Mouse (Mus musculus) small intestine, adult 2 months (tissue): Measurements from ENCODE around the gene Disp2. TPM values are rescaled to one million over a fixed set of nuclear protein-coding genes. Genes with fewer than 3 reads are reported as not detected.

Experiments used
- H3K27ac ChIP-seq: fragments of 200-500 bp; 2 replicates; pipeline ENCODE4 v1.5.1; 2012; ENCODE audit warnings: low read depth, low read length, control low read depth, inconsistent platforms; ENCODE audit not compliant: insufficient read depth
- H3K27me3 ChIP-seq: fragments of 200-500 bp; 2 replicates; pipeline ENCODE4 v1.6.1; 2012; ENCODE audit warnings: mild to moderate bottlenecking, moderate library complexity, low read length, inconsistent platforms; ENCODE audit not compliant: control insufficient read depth, insufficient read depth
- H3K36me3 ChIP-seq: fragments of 200-500 bp; 2 replicates; pipeline ENCODE4 v1.6.1; 2012; ENCODE audit warnings: mild to moderate bottlenecking, low read length, control low read depth, inconsistent platforms; ENCODE audit not compliant: control insufficient read depth, insufficient read depth
- H3K4me1 ChIP-seq: fragments of 200-500 bp; 2 replicates; pipeline ENCODE4 v1.6.1; 2012; ENCODE audit warnings: low read length, inconsistent platforms, mixed read lengths; ENCODE audit not compliant: control insufficient read depth, insufficient read depth, insufficient read length
- H3K4me3 ChIP-seq: fragments of 200-500 bp; 2 replicates; pipeline ENCODE4 v1.5.1; 2012; ENCODE audit warnings: low read depth, mild to moderate bottlenecking, control low read depth, inconsistent platforms, low read length, moderate library complexity
- CTCF ChIP-seq: fragments of 200-500 bp; IDR thresholded peaks from 2 replicates; pipeline ENCODE4 v1.5.1; 2012; ENCODE audit warnings: low read depth, mild to moderate bottlenecking, control low read depth, inconsistent platforms, low read length, moderate library complexity, mixed read lengths; ENCODE audit not compliant: insufficient replicate concordance, insufficient read length; ENCODE audit errors: extremely low read depth
- POLR2A ChIP-seq: fragments of 200-500 bp; IDR thresholded peaks from 2 replicates; pipeline ENCODE4 v1.6.1; 2012; ENCODE audit warnings: low read depth, mild to moderate bottlenecking, control low read depth, inconsistent platforms, low read length, moderate library complexity
- WGBS: fragments of 180-500 bp; shearing (Covaris S2); methylation state at CpG from one replicate; pipeline ENCODE4 v1.1.7; 2018; 5-methylcytosine and 5-hydroxymethylcytosine counted together
- polyA plus RNA-seq: library from polyadenylated mRNA; depleted of rRNA; stranded (reverse); fragments of >200 nt; gene quantifications from 2 replicates; pipeline ENCODE4 v1.2.3, GENCODE M21; 2012

Gene Disp2
- polyA plus RNA-seq, 1 experiment = 3.5 TPM

DNA sequence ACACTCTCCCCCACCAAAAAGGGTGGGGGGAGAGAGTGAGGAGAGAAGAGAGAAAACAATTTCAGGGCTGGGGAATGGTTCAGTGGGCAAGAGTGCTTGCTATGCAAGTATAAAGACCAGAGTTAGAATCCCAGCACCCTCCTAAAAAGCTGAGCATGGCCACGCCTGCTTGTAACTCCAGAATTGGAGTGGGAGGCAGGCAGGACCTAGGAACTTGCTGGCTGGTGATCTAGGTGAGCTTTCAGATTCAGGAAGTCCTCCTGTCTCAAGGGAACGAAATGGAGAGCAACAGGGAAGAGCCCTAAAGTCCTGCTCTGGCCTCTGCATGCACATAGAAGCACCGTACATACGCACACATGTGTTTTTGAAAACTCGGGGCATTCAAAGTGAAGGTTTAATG, 43.3 kb downstream of the Disp2 start:
- TF ChIP-seq CTCF = no peak
- TF ChIP-seq POLR2A = no peak
- WGBS = 86% methylated on average over 5 of the region's 5 CpGs
- no peaks in the 10 kb centered on the region for H3K27me3 ChIP-seq
- H3K4me3 ChIP-seq = no peak overlapping the region
- H3K4me1 ChIP-seq = no peaks in the 10 kb centered on the region
- no peak overlapping the region for H3K27ac ChIP-seq
- peaks cover 9% of the 10 kb centered on the region; the same call in 1 of the 2 replicates for H3K36me3 ChIP-seq

DNA sequence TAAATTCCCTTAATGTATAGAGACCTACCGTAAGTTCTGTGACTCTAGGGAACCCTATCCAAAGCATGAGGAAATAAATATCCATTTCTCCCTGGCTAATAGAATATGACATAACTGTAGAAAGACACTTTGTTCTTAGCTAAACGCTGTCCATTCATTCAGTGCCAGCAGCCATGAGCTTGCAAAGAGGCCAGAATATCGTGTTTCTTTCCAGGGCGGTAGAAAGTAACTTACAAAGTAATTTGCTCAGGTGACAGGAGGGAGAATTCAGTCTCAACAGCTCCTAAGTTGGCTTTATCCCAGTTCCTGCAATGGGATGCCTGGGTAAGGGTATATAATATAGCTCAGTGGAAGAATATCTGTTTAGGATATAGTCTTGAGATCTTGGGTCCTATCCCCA, 44.9 kb downstream of the Disp2 start:
- Histone ChIP-seq H3K4me1 (no peaks in the 10 kb centered on the region), H3K27me3 (no peaks in the 10 kb centered on the region), H3K4me3 (no peak overlapping the region), H3K36me3 (peaks cover 7% of the 10 kb centered on the region; the same call in 1 of the 2 replicates), H3K27ac (no peak overlapping the region)
- TF ChIP-seq POLR2A (no peak), CTCF (no peak)
- WGBS = 97% methylated on average over 4 of the region's 4 CpGs

DNA sequence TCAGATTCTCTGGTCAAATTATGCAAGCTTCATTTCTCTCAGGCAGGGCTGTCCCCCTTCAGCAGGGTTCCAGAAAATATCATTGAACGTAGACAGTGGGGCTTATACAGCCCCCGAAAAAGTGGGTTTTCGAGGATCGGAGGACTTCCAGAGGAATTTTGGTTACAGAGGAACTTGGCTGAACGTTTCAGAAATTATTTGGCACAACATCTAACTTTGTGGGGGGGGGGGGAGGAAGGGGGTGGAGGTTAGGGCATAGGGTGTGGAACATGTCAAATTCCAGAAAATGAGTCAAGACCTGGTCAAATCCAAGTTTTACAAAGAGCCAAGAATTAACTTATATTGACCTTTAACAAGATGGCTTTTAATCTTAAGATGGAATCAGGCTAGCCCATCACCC, 49.6 kb downstream of the Disp2 start:
- 86% methylated on average over 5 of the region's 5 CpGs for WGBS
- TF ChIP-seq POLR2A (no peak), CTCF (no peak)
- no peak overlapping the region for H3K27ac ChIP-seq
- H3K27me3 ChIP-seq = no peaks in the 10 kb centered on the region
- peaks cover 6% of the 10 kb centered on the region; the same call in 1 of the 2 replicates for H3K36me3 ChIP-seq
- no peak overlapping the region for H3K4me3 ChIP-seq
- H3K4me1 ChIP-seq = no peaks in the 10 kb centered on the region

DNA sequence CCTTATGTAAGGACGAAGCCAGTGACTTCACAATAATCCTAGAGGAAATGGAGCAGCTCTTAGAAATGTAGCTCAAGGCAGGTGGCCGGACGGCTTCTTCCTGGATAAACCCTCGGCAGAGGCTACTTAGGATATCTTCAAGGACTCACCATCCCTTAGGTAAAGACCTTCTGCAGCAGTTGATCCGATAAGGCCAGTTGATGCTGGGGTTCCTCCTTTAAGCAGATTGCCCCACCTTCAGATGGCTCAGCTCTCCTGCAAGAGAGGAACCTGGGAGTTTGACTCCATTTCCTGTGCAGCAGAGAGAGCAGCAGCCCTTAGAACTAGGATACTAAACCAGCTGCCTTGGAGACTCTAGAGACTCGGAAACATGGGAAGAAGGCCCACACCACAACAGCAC, 54.5 kb downstream of the Disp2 start:
- TF ChIP-seq CTCF (no peak), POLR2A (no peak)
- no peaks in the 10 kb centered on the region for H3K27me3 ChIP-seq
- WGBS = 91% methylated on average over 6 of the region's 6 CpGs
- H3K4me1 ChIP-seq = no peaks in the 10 kb centered on the region
- H3K4me3 ChIP-seq = no peak overlapping the region
- no peak overlapping the region for H3K27ac ChIP-seq
- H3K36me3 ChIP-seq = peaks cover 2% of the 10 kb centered on the region; the same call in 1 of the 2 replicates

DNA sequence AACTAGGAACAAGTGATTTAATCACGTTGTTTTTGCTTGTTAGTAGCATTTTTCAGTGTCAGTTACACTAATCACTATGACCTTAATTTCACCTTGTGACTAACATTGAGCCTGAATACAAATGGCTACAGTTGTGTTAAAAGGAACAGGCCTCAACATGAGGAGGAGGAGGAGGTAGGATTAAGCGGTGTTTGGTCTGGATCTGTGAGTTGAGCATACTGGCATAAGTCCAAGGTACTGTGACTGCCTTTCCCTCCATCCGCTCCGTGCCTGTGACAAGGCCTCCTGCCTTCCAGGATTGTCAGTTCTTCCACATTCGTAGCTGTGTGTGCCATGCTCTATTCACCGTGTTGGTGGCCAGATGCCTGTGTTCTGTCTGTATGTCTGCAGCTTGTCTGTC, 55.6 kb downstream of the Disp2 start:
- TF ChIP-seq CTCF (no peak), POLR2A (no peak)
- Histone ChIP-seq H3K36me3 (peaks cover 2% of the 10 kb centered on the region; the same call in 1 of the 2 replicates), H3K27ac (no peak overlapping the region), H3K4me1 (no peaks in the 10 kb centered on the region), H3K27me3 (no peaks in the 10 kb centered on the region), H3K4me3 (no peak overlapping the region)
- 83% methylated on average over 6 of the region's 6 CpGs for WGBS

DNA sequence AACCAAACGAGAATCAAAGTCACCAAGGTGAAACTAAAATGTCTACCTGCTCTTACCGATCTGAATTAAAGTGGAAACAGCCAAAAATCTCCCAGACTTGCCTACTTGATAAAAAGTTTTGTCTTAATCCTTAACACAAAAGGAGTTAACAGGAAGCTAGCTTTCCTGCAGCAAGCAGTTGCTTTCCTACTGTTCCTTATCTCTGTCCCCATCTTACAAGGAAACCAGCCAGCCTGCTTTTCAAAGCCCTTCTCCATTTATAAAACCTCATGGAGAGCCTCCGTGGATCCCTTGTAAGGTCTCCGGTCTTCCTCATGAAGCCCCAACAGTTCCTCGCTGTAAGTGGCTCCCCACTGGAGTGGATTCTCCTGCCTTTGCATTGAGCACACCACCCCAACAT, 58.8 kb downstream of the Disp2 start:
- H3K27me3 ChIP-seq = no peaks in the 10 kb centered on the region
- no peak overlapping the region for H3K4me3 ChIP-seq

DNA sequence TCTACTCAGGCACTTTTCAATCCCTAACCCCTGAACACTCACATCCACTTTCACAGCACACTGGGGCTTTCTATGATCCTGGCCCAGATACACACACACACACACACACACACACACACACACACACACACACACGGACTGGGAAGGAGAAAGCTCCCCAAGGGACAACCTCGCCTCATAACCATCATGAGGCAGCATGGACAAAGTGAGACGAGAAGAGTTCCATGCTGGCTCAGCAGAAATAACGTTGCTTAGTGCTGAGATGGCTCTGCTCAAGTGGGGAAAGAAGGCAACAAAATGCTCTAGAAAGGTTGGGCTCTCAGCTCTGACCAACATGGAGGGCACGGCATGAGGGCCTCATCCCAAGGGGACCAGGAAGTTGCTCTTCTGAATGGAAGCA, 61.7 kb downstream of the Disp2 start:
- Histone ChIP-seq H3K27ac (no peak overlapping the region), H3K4me1 (peaks cover under 1% of the 10 kb centered on the region; the same call in 1 of the 2 replicates), H3K36me3 (no peaks in the 10 kb centered on the region), H3K4me3 (no peak overlapping the region), H3K27me3 (no peaks in the 10 kb centered on the region)
- WGBS = 67% methylated on average over 5 of the region's 5 CpGs
- TF ChIP-seq POLR2A (no peak), CTCF (no peak)

More for the DNA sequence above, 58.8 kb downstream of the Disp2 start:
- H3K36me3 ChIP-seq = peaks cover 2% of the 10 kb centered on the region; the same call in 1 of the 2 replicates
- H3K4me1 ChIP-seq = no peaks in the 10 kb centered on the region
- H3K27ac ChIP-seq = no peak overlapping the region
- 29% methylated on average over 5 of the region's 5 CpGs for WGBS
- TF ChIP-seq POLR2A (no peak), CTCF (no peak)
